Mouse (Mus musculus) CD4-positive naive resting alpha-beta T cell, adult 57 days (primary cell): ENCODE data around the gene Olfr1024. TPM values are rescaled to one million over a fixed set of nuclear protein-coding genes. Genes with fewer than 3 reads are reported as not detected.

Experiments used
- total RNA-seq: library from RNA; stranded (reverse); gene quantifications from one replicate; pipeline ENCODE4 v1.2.4, GENCODE M21; 2023

Gene Olfr1024
- not detected for total RNA-seq

GRCm38 (mm10) chr2:85904952-85905351, at the start of gene Olfr1024:
Gene Olfr1024, minus strand, starts transcription at chr2:85905052.

GRCm38 (mm10) chr2:85950137-85950536, 45.3 kb upstream of the Olfr1024 start, which contains the start of gene Olfr1028:
Gene Olfr1028, plus strand, starts transcription at chr2:85950437.

GRCm38 (mm10) chr2:85921258-85921657, 16.4 kb upstream of the Olfr1024 start, which contains the start of gene Olfr1026:
Gene Olfr1026, plus strand, starts transcription at chr2:85921558.

GRCm38 (mm10) chr2:85914893-85915292, 10.0 kb upstream of the Olfr1024 start, which contains the start of gene Olfr1025-ps1:
Gene Olfr1025-ps1, plus strand, starts transcription at chr2:85915193.

GRCm38 (mm10) chr2:85885340-85885739, 19.5 kb downstream of the Olfr1024 start, which contains the start of gene Olfr1023:
Gene Olfr1023, plus strand, starts transcription at chr2:85885640.

GRCm38 (mm10) chr2:85868294-85868693, 36.6 kb downstream of the Olfr1024 start, which contains the start of gene Olfr1022:
Gene Olfr1022, plus strand, starts transcription at chr2:85868594.

Other genes with a start within 250 kb of the Olfr1024 start
- not detected for gene Olfr154, start 240.6 kb downstream of the Olfr1024 start, total RNA-seq
- gene Olfr1006, start 226.3 kb downstream of the Olfr1024 start, total RNA-seq, result not detected
- not detected for gene Olfr1008, start 215.6 kb downstream of the Olfr1024 start, total RNA-seq
- gene Olfr1009, start 189.6 kb downstream of the Olfr1024 start, total RNA-seq, result not detected
- not detected for gene Olfr1012, start 142.3 kb downstream of the Olfr1024 start, total RNA-seq
- gene Olfr1013, start 138.0 kb downstream of the Olfr1024 start, total RNA-seq, result not detected
- gene Olfr1014, start 132.3 kb downstream of the Olfr1024 start, total RNA-seq, result not detected
- gene Olfr1015, start 123.0 kb downstream of the Olfr1024 start, total RNA-seq, result not detected
- not detected for gene Olfr1016, start 102.5 kb downstream of the Olfr1024 start, total RNA-seq
- not detected for gene Olfr1018, start 86.6 kb downstream of the Olfr1024 start, total RNA-seq
- gene Olfr1019, start 59.6 kb downstream of the Olfr1024 start, total RNA-seq, result not detected
- not detected for gene Olfr1020, start 58.0 kb downstream of the Olfr1024 start, total RNA-seq
- gene Olfr1022, start 36.5 kb downstream of the Olfr1024 start, total RNA-seq, result not detected
- not detected for gene Olfr1023, start 19.4 kb downstream of the Olfr1024 start, total RNA-seq
- not detected for gene Olfr1025-ps1, start 10.1 kb upstream of the Olfr1024 start, total RNA-seq
- gene Olfr1026, start 16.5 kb upstream of the Olfr1024 start, total RNA-seq, result not detected
- not detected for gene Olfr1028, start 45.4 kb upstream of the Olfr1024 start, total RNA-seq
- not detected for gene Olfr1029, start 68.8 kb upstream of the Olfr1024 start, total RNA-seq
- not detected for gene Olfr1030, start 74.2 kb upstream of the Olfr1024 start, total RNA-seq
- gene Olfr1031, start 85.3 kb upstream of the Olfr1024 start, total RNA-seq, result not detected
- gene Olfr1032, start 100.5 kb upstream of the Olfr1024 start, total RNA-seq, result not detected
- not detected for gene Olfr1033, start 115.6 kb upstream of the Olfr1024 start, total RNA-seq
- gene Olfr1034, start 140.8 kb upstream of the Olfr1024 start, total RNA-seq, result not detected
- not detected for gene Olfr1036, start 168.9 kb upstream of the Olfr1024 start, total RNA-seq
- gene Olfr1037, start 182.3 kb upstream of the Olfr1024 start, total RNA-seq, result not detected
- gene Olfr1039, start 230.9 kb upstream of the Olfr1024 start, total RNA-seq, result not detected
- not detected for gene Olfr1040, start 241.7 kb upstream of the Olfr1024 start, total RNA-seq